Mouse (Mus musculus): Measurements from ENCODE around the gene Bhlhe40. TPM values are rescaled to one million over a fixed set of nuclear protein-coding genes. Genes with fewer than 3 reads are reported as not detected.

The Bhlhe40 gene
- polyA plus RNA-seq, 1 experiment from 2014 or later: 1.3 TPM

- no peak for DNase-seq (ENCODE audit: low spot score)
- no peak overlapping the region for H3K4me3 ChIP-seq
- no peak overlapping the region for H3K27ac ChIP-seq (replicated peaks)
- H3K9me3 ChIP-seq: no peaks in the 10 kb centered on the region
- peaks cover 76% of the 10 kb centered on the region for H3K27me3 ChIP-seq (replicated peaks; ENCODE audit: low read depth, poor library complexity, severe bottlenecking)
- 85% methylated on average over 12 of the region's 12 CpGs for WGBS
- H3K36me3 ChIP-seq (replicated peaks): no peaks in the 10 kb centered on the region; the same call in 1 of the 2 replicates
- H3K4me1 ChIP-seq: peaks cover 16% of the 10 kb centered on the region
These were observed 6.4 kb downstream of the Bhlhe40 start for GRCm38 (mm10) chr6:108666648-108667488.

GRCm38 (mm10) chr6:108667599-108668021 is 7.2 kb downstream of the Bhlhe40 start:
- Histone ChIP-seq H3K27me3 (replicated peaks; ENCODE audit: low read depth, poor library complexity, severe bottlenecking) (peaks cover 69% of the 10 kb centered on the region), H3K4me1 (peaks cover 16% of the 10 kb centered on the region), H3K4me3 (0 out of 2 replicates have a peak overlapping the region, but pooled peaks have one; percentile 52), H3K36me3 (replicated peaks) (no peaks in the 10 kb centered on the region; the same call in 1 of the 2 replicates), H3K27ac (replicated peaks) (peak overlapping the region; percentile 81), H3K9me3 (no peaks in the 10 kb centered on the region)
- WGBS: 10% methylated on average over 6 of the region's 6 CpGs
- DNase-seq (ENCODE audit: low spot score): peak; percentile 35

- under 1% methylated on average over 30 of the region's 30 CpGs for WGBS
- Histone ChIP-seq H3K27ac (replicated peaks) (peak overlapping the region; percentile 81), H3K36me3 (replicated peaks) (no peaks in the 10 kb centered on the region; the same call in 1 of the 2 replicates), H3K27me3 (replicated peaks; ENCODE audit: low read depth, poor library complexity, severe bottlenecking) (peaks cover 62% of the 10 kb centered on the region), H3K4me3 (peak overlapping the region; percentile 52), H3K4me1 (peaks cover 16% of the 10 kb centered on the region), H3K9me3 (no peaks in the 10 kb centered on the region)
- DNase-seq (ENCODE audit: low spot score): peak; percentile 89
These were observed 7.9 kb downstream of the Bhlhe40 start for GRCm38 (mm10) chr6:108668321-108668786.

GRCm38 (mm10) chr6:108670276-108670675 is 9.8 kb downstream of the Bhlhe40 start:
- Histone ChIP-seq H3K36me3 (replicated peaks) (no peaks in the 10 kb centered on the region; the same call in 1 of the 2 replicates), H3K27ac (replicated peaks) (no peak overlapping the region), H3K27me3 (replicated peaks; ENCODE audit: low read depth, poor library complexity, severe bottlenecking) (peaks cover 43% of the 10 kb centered on the region), H3K4me1 (peaks cover 16% of the 10 kb centered on the region), H3K4me3 (no peak overlapping the region), H3K9me3 (no peaks in the 10 kb centered on the region)
- 83% methylated on average over 3 of the region's 3 CpGs for WGBS
- no peak for DNase-seq (ENCODE audit: low spot score)

GRCm38 (mm10) chr6:108670821-108671220 is 10.4 kb downstream of the Bhlhe40 start:
- no peak for DNase-seq (ENCODE audit: low spot score)

GRCm38 (mm10) chr6:108672094-108672493 is 11.7 kb downstream of the Bhlhe40 start:
- H3K27me3 ChIP-seq (replicated peaks; ENCODE audit: low read depth, poor library complexity, severe bottlenecking): peaks cover 30% of the 10 kb centered on the region
- H3K36me3 ChIP-seq (replicated peaks): no peaks in the 10 kb centered on the region
- peaks cover 16% of the 10 kb centered on the region for H3K4me1 ChIP-seq
- WGBS: 84% methylated on average over 8 of the region's 8 CpGs
- H3K27ac ChIP-seq (replicated peaks): no peak overlapping the region
- no peak overlapping the region for H3K4me3 ChIP-seq
- H3K9me3 ChIP-seq: no peaks in the 10 kb centered on the region
- DNase-seq (ENCODE audit: low spot score): no peak

More at GRCm38 (mm10) chr6:108670821-108671220, 10.4 kb downstream of the Bhlhe40 start:
- no peaks in the 10 kb centered on the region for H3K36me3 ChIP-seq (replicated peaks)
- no peak overlapping the region for H3K27ac ChIP-seq (replicated peaks)
- H3K4me3 ChIP-seq: no peak overlapping the region
- no peaks in the 10 kb centered on the region for H3K9me3 ChIP-seq
- WGBS: 64% methylated on average over 3 of the region's 3 CpGs
- H3K4me1 ChIP-seq: peaks cover 16% of the 10 kb centered on the region
- H3K27me3 ChIP-seq (replicated peaks; ENCODE audit: low read depth, poor library complexity, severe bottlenecking): peaks cover 37% of the 10 kb centered on the region

GRCm38 (mm10) chr6:108674221-108674620 is 13.8 kb downstream of the Bhlhe40 start:
- no peak overlapping the region for H3K27ac ChIP-seq (replicated peaks)
- WGBS: 83% methylated on average over 2 of the region's 2 CpGs
- H3K4me3 ChIP-seq: no peak overlapping the region
- no peaks in the 10 kb centered on the region for H3K9me3 ChIP-seq
- H3K36me3 ChIP-seq (replicated peaks): no peaks in the 10 kb centered on the region
- H3K4me1 ChIP-seq: no peaks in the 10 kb centered on the region
- peaks cover 13% of the 10 kb centered on the region for H3K27me3 ChIP-seq (replicated peaks; ENCODE audit: low read depth, poor library complexity, severe bottlenecking)
- DNase-seq (ENCODE audit: low spot score): no peak

GRCm38 (mm10) chr6:108676783-108677340 is 16.4 kb downstream of the Bhlhe40 start:
- Histone ChIP-seq H3K4me3 (no peak overlapping the region), H3K27ac (replicated peaks) (no peak overlapping the region), H3K4me1 (no peaks in the 10 kb centered on the region), H3K9me3 (no peaks in the 10 kb centered on the region), H3K27me3 (replicated peaks; ENCODE audit: low read depth, poor library complexity, severe bottlenecking) (no peaks in the 10 kb centered on the region), H3K36me3 (replicated peaks) (no peaks in the 10 kb centered on the region)
- no peak for DNase-seq (ENCODE audit: low spot score)
- WGBS: 89% methylated on average over 9 of the region's 9 CpGs

- no peaks in the 10 kb centered on the region for H3K9me3 ChIP-seq
- H3K4me3 ChIP-seq: no peak overlapping the region
- H3K27ac ChIP-seq (replicated peaks): no peak overlapping the region
- no peaks in the 10 kb centered on the region for H3K4me1 ChIP-seq
- no peak for DNase-seq (ENCODE audit: low spot score)
- H3K36me3 ChIP-seq (replicated peaks): no peaks in the 10 kb centered on the region
- no peaks in the 10 kb centered on the region for H3K27me3 ChIP-seq (replicated peaks; ENCODE audit: low read depth, poor library complexity, severe bottlenecking)
- 88% methylated on average over 4 of the region's 4 CpGs for whole genome bisulfite sequencing
These were observed 17.3 kb downstream of the Bhlhe40 start for GRCm38 (mm10) chr6:108677697-108678096.

- 72% methylated on average over 5 of the region's 5 CpGs for WGBS
These were observed 17.8 kb downstream of the Bhlhe40 start for GRCm38 (mm10) chr6:108678227-108678626.

GRCm38 (mm10) chr6:108680503-108680902 is 20.1 kb downstream of the Bhlhe40 start:
- Histone ChIP-seq H3K27me3 (replicated peaks; ENCODE audit: low read depth, poor library complexity, severe bottlenecking) (no peaks in the 10 kb centered on the region), H3K9me3 (no peaks in the 10 kb centered on the region), H3K4me1 (no peaks in the 10 kb centered on the region), H3K4me3 (no peak overlapping the region), H3K27ac (replicated peaks) (no peak overlapping the region), H3K36me3 (replicated peaks) (no peaks in the 10 kb centered on the region)
- 72% methylated on average over 7 of the region's 7 CpGs for WGBS
- DNase-seq (ENCODE audit: low spot score): no peak

More at GRCm38 (mm10) chr6:108678227-108678626, 17.8 kb downstream of the Bhlhe40 start:
- Histone ChIP-seq H3K27me3 (replicated peaks; ENCODE audit: low read depth, poor library complexity, severe bottlenecking) (no peaks in the 10 kb centered on the region), H3K4me1 (no peaks in the 10 kb centered on the region), H3K9me3 (no peaks in the 10 kb centered on the region), H3K4me3 (no peak overlapping the region), H3K27ac (replicated peaks) (no peak overlapping the region), H3K36me3 (replicated peaks) (no peaks in the 10 kb centered on the region)
- no peak for DNase-seq (ENCODE audit: low spot score)

- no peak overlapping the region for H3K27ac ChIP-seq (replicated peaks)
- H3K4me3 ChIP-seq: no peak overlapping the region
- no peaks in the 10 kb centered on the region for H3K4me1 ChIP-seq
- H3K9me3 ChIP-seq: no peaks in the 10 kb centered on the region
- H3K27me3 ChIP-seq (replicated peaks; ENCODE audit: low read depth, poor library complexity, severe bottlenecking): no peaks in the 10 kb centered on the region
- H3K36me3 ChIP-seq (replicated peaks): no peaks in the 10 kb centered on the region
- WGBS: 93% methylated on average over 4 of the region's 4 CpGs
- DNase-seq (ENCODE audit: low spot score): no peak
These were observed 20.7 kb downstream of the Bhlhe40 start for GRCm38 (mm10) chr6:108681084-108681483.

Data from embryonic facial prominence, embryonic 10.5 days (tissue).